In the genomic region with DNA sequence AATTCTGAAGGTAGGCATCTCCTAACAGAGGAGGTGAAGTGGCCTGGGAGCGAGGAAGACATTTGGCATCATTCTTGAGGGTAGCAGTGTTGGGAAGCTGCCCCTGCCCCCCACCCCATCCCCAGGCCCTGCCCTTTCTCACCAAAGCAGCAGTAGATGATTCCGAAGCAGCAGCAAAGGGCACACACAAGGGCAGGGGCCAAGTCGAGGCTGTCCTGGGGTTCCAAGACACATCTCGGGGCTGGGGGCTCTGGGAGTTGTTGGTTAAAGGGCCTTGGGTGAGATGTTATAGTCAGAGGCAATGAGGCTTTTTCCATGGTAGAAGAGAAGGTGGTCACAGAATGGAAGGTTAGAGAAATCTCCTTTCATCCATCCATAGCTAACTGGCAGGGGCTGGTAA, we compare ENCODE assay signal across 7 mouse cellular contexts. TPM values are rescaled to one million over a fixed set of nuclear protein-coding genes. Genes with fewer than 3 reads are reported as not detected.
DNase-seq lines count a peak whose midpoint lies in the region; ATAC-seq and TF ChIP-seq lines count a peak whose summit lies in the region.

No protein-coding gene starts in this region.

- H3K27ac ChIP-seq in neural tube, embryonic 11.5 days (ENCODE audit: low read depth, low read length): no peak overlapping the region
- peak overlapping the region; percentile 98; the same call in 1 of the 2 replicates for H3K27ac ChIP-seq in heart, postnatal 0 days (ENCODE audit: low read depth)
- H3K27ac ChIP-seq in liver, embryonic 13.5 days: no peak overlapping the region
- peak overlapping the region; percentile 99 for H3K27ac ChIP-seq in stomach, postnatal 0 days (replicated peaks)

- no peak for TF ChIP-seq CTCF in heart, postnatal 0 days (IDR thresholded peaks at IDR 0.05; ENCODE audit: low read depth)
- TF ChIP-seq CTCF in stomach, postnatal 0 days (IDR thresholded peaks at IDR 0.05; ENCODE audit: low read depth): no peak

- H3K4me2 ChIP-seq in neural tube, embryonic 11.5 days (ENCODE audit: low read depth): peak overlapping the region; percentile 90
- peak overlapping the region; percentile 80 for H3K4me2 ChIP-seq in heart, postnatal 0 days (ENCODE audit: low read depth, low read length)
- peak overlapping the region; percentile 95 for H3K4me2 ChIP-seq in liver, embryonic 13.5 days
- H3K4me2 ChIP-seq in stomach, postnatal 0 days (replicated peaks; ENCODE audit: low read depth): peak overlapping the region; percentile 83

- H3K9ac ChIP-seq in neural tube, embryonic 11.5 days (ENCODE audit: low read length): peak overlapping the region; percentile 83; the same call in 1 of the 2 replicates
- H3K9ac ChIP-seq in heart, postnatal 0 days (replicated peaks; ENCODE audit: low read depth, low read length): peak overlapping the region; percentile 79; the same call in 1 of the 2 replicates
- H3K9ac ChIP-seq in liver, embryonic 13.5 days: no peak overlapping the region
- peak overlapping the region; percentile 89 for H3K9ac ChIP-seq in stomach, postnatal 0 days (ENCODE audit: low read length)

- no peak for DNase-seq in neural tube, embryonic 11.5 days (ENCODE audit: low spot score)
- DNase-seq in neural tube, embryonic 10.5 days (ENCODE audit: extremely low spot score, low spot score): no peak
- DNase-seq in heart, postnatal 0 days (ENCODE audit: low spot score): no peak
- DNase-seq in liver, embryonic 13.5 days: no peak
- no peak for DNase-seq in stomach, postnatal 0 days (ENCODE audit: low spot score)
- DNase-seq in gastrocnemius, postnatal 4 days (ENCODE audit: low spot score in 2 of 2): no peak
- no peak for DNase-seq in spleen, postnatal 14 days (ENCODE audit: low spot score in 2 of 2)

- H3K27me3 ChIP-seq in neural tube, embryonic 11.5 days (ENCODE audit: control insufficient read depth, insufficient read depth, low read length): no peaks in the 10 kb centered on the region
- H3K27me3 ChIP-seq in heart, postnatal 0 days (ENCODE audit: control insufficient read depth, insufficient read depth, low read length): no peaks in the 10 kb centered on the region
- peaks cover 7% of the 10 kb centered on the region for H3K27me3 ChIP-seq in liver, embryonic 13.5 days
- H3K27me3 ChIP-seq in stomach, postnatal 0 days (ENCODE audit: control insufficient read depth, insufficient read depth, low read length): no peaks in the 10 kb centered on the region

- H3K4me1 ChIP-seq in neural tube, embryonic 11.5 days (ENCODE audit: control insufficient read depth, insufficient read depth, low read length): peaks cover 24% of the 10 kb centered on the region
- H3K4me1 ChIP-seq in heart, postnatal 0 days (ENCODE audit: control insufficient read depth, insufficient read depth): peaks cover 27% of the 10 kb centered on the region
- H3K4me1 ChIP-seq in liver, embryonic 13.5 days (replicated peaks): peaks cover 43% of the 10 kb centered on the region
- H3K4me1 ChIP-seq in stomach, postnatal 0 days (replicated peaks; ENCODE audit: control insufficient read depth, insufficient read depth): peaks cover 10% of the 10 kb centered on the region

- TF ChIP-seq EP300 in heart, postnatal 0 days (IDR thresholded peaks at IDR 0.05; ENCODE audit: low read depth): no peak
- TF ChIP-seq EP300 in stomach, postnatal 0 days (optimal IDR thresholded peaks at IDR 0.05): no peak

- H3K36me3 ChIP-seq in neural tube, embryonic 11.5 days (ENCODE audit: control insufficient read depth, insufficient read depth, low read length): peaks cover 7% of the 10 kb centered on the region; the same call in 1 of the 2 replicates
- H3K36me3 ChIP-seq in heart, postnatal 0 days (replicated peaks; ENCODE audit: control insufficient read depth, insufficient read depth, low read length): peaks cover 14% of the 10 kb centered on the region
- peaks cover 15% of the 10 kb centered on the region; the same call in 1 of the 2 replicates for H3K36me3 ChIP-seq in liver, embryonic 13.5 days
- H3K36me3 ChIP-seq in stomach, postnatal 0 days (ENCODE audit: control insufficient read depth, insufficient read depth, low read length): peaks cover 13% of the 10 kb centered on the region; the same call in 1 of the 2 replicates

- 63% methylated on average over 4 of the region's 4 CpGs for WGBS in neural tube, embryonic 11.5 days
- WGBS in heart, postnatal 0 days: 47% methylated on average over 4 of the region's 4 CpGs
- 62% methylated on average over 4 of the region's 4 CpGs for WGBS in liver, embryonic 13.5 days (ENCODE audit: insufficient replicate concordance)
- 47% methylated on average over 4 of the region's 4 CpGs for WGBS in stomach, postnatal 0 days

- H3K9me3 ChIP-seq in neural tube, embryonic 11.5 days (ENCODE audit: control insufficient read depth, low read length): no peaks in the 10 kb centered on the region
- no peaks in the 10 kb centered on the region for H3K9me3 ChIP-seq in heart, postnatal 0 days (replicated peaks; ENCODE audit: control insufficient read depth, low read length)
- no peaks in the 10 kb centered on the region for H3K9me3 ChIP-seq in liver, embryonic 13.5 days (replicated peaks)
- H3K9me3 ChIP-seq in stomach, postnatal 0 days (ENCODE audit: control insufficient read depth, low read length): no peaks in the 10 kb centered on the region

- H3K4me3 ChIP-seq in neural tube, embryonic 11.5 days (ENCODE audit: low read depth, low read length): peak overlapping the region; percentile 76; the same call in 1 of the 2 replicates
- H3K4me3 ChIP-seq in heart, postnatal 0 days (ENCODE audit: low read depth, low read length): peak overlapping the region; percentile 73
- no peak overlapping the region for H3K4me3 ChIP-seq in liver, embryonic 13.5 days (replicated peaks)
- H3K4me3 ChIP-seq in stomach, postnatal 0 days (ENCODE audit: low read depth, low read length): peak overlapping the region; percentile 75

- ATAC-seq in neural tube, embryonic 11.5 days (ENCODE audit: insufficient read depth, low FRiP score, low TSS enrichment): no peak
- ATAC-seq in heart, postnatal 0 days (ENCODE audit: insufficient read depth, low read depth): no peak
- no peak for ATAC-seq in liver, embryonic 13.5 days (ENCODE audit: low read depth)
- ATAC-seq in stomach, postnatal 0 days (ENCODE audit: low FRiP score, low TSS enrichment): no peak

RNA-seq across cellular contexts. Expression of a gene that starts 0.9 kb away (rescaled TPM):
- 39.3 and 42.8 TPM in 2 replicates for polyA plus RNA-seq in neural tube, embryonic 11.5 days (2014; fragmentation: Nextera tagmentation; extraction: Ambion mirVana)
- total RNA-seq in heart, postnatal 0 days (2014; rRNA removed; ENCODE audit: low replicate concordance): 28.6 and 29.7 TPM in 2 replicates
- polyA plus RNA-seq in heart, postnatal 0 days (2015; fragmentation: Nextera tagmentation; extraction: Ambion mirVana): 27.6 and 29.8 TPM in 2 replicates
- 20.4 and 23.6 TPM in 2 replicates for polyA plus RNA-seq in liver, embryonic 13.5 days (2015; fragmentation: Nextera tagmentation; extraction: Ambion mirVana)
- polyA plus RNA-seq in stomach, postnatal 0 days (2015; fragmentation: Nextera tagmentation; extraction: Ambion mirVana): 29.8 and 30.5 TPM in 2 replicates
- 10 to 100 TPM; 48.6 to 50.7 TPM for total RNA-seq in gastrocnemius, postnatal 4 days (2021)

RNA-seq across cellular contexts. Expression of a gene that starts 1.2 kb away (rescaled TPM):
- 16.7 and 16.9 TPM in 2 replicates for polyA plus RNA-seq in neural tube, embryonic 11.5 days (2014; fragmentation: Nextera tagmentation; extraction: Ambion mirVana)
- 17.9 and 24.4 TPM in 2 replicates for total RNA-seq in heart, postnatal 0 days (2014; rRNA removed; ENCODE audit: low replicate concordance)
- 11.1 and 11.6 TPM in 2 replicates for polyA plus RNA-seq in heart, postnatal 0 days (2015; fragmentation: Nextera tagmentation; extraction: Ambion mirVana)
- polyA plus RNA-seq in liver, embryonic 13.5 days (2015; fragmentation: Nextera tagmentation; extraction: Ambion mirVana): 2.4 and 3.2 TPM in 2 replicates
- 7.8 and 8.5 TPM in 2 replicates for polyA plus RNA-seq in stomach, postnatal 0 days (2015; fragmentation: Nextera tagmentation; extraction: Ambion mirVana)
- total RNA-seq in gastrocnemius, postnatal 4 days (2021): 10 to 100 TPM; 17.3 to 20.2 TPM

RNA-seq across cellular contexts. Expression of a gene that starts 12.2 kb away (rescaled TPM):
- 0.32 and 0.41 TPM in 2 replicates for polyA plus RNA-seq in neural tube, embryonic 11.5 days (2014; fragmentation: Nextera tagmentation; extraction: Ambion mirVana)
- 5.1 and 9.0 TPM in 2 replicates for total RNA-seq in heart, postnatal 0 days (2014; rRNA removed; ENCODE audit: low replicate concordance)
- polyA plus RNA-seq in heart, postnatal 0 days (2015; fragmentation: Nextera tagmentation; extraction: Ambion mirVana): 1.00 and 1.5 TPM in 2 replicates
- polyA plus RNA-seq in liver, embryonic 13.5 days (2015; fragmentation: Nextera tagmentation; extraction: Ambion mirVana): 6.9 and 8.3 TPM in 2 replicates
- 2.0 and 2.1 TPM in 2 replicates for polyA plus RNA-seq in stomach, postnatal 0 days (2015; fragmentation: Nextera tagmentation; extraction: Ambion mirVana)
- 1 to 10 TPM; 2.8 to 3.0 TPM for total RNA-seq in gastrocnemius, postnatal 4 days (2021)

RNA-seq across cellular contexts. Expression of a gene that starts 14.2 kb away (rescaled TPM):
- polyA plus RNA-seq in neural tube, embryonic 11.5 days (2014; fragmentation: Nextera tagmentation; extraction: Ambion mirVana): 233 and 234 TPM in 2 replicates
- 19.4 and 20.0 TPM in 2 replicates for total RNA-seq in heart, postnatal 0 days (2014; rRNA removed; ENCODE audit: low replicate concordance)
- 135 and 141 TPM in 2 replicates for polyA plus RNA-seq in heart, postnatal 0 days (2015; fragmentation: Nextera tagmentation; extraction: Ambion mirVana)
- polyA plus RNA-seq in liver, embryonic 13.5 days (2015; fragmentation: Nextera tagmentation; extraction: Ambion mirVana): 147 and 176 TPM in 2 replicates
- 99.4 and 104 TPM in 2 replicates for polyA plus RNA-seq in stomach, postnatal 0 days (2015; fragmentation: Nextera tagmentation; extraction: Ambion mirVana)
- 10 to 100 TPM; 48.5 to 54.6 TPM for total RNA-seq in gastrocnemius, postnatal 4 days (2021)

RNA-seq across cellular contexts. Expression of a gene that starts 18.5 kb away (rescaled TPM):
- 59.2 and 64.6 TPM in 2 replicates for polyA plus RNA-seq in neural tube, embryonic 11.5 days (2014; fragmentation: Nextera tagmentation; extraction: Ambion mirVana)
- total RNA-seq in heart, postnatal 0 days (2014; rRNA removed; ENCODE audit: low replicate concordance): 27.6 and 32.1 TPM in 2 replicates
- polyA plus RNA-seq in heart, postnatal 0 days (2015; fragmentation: Nextera tagmentation; extraction: Ambion mirVana): 20.2 and 26.7 TPM in 2 replicates
- 90.2 and 91.0 TPM in 2 replicates for polyA plus RNA-seq in liver, embryonic 13.5 days (2015; fragmentation: Nextera tagmentation; extraction: Ambion mirVana)
- 111 and 121 TPM in 2 replicates for polyA plus RNA-seq in stomach, postnatal 0 days (2015; fragmentation: Nextera tagmentation; extraction: Ambion mirVana)
- 10 to 100 TPM; 11.7 to 12.0 TPM for total RNA-seq in gastrocnemius, postnatal 4 days (2021)

Comparison
In these comparisons a context has a peak if more than half of its experiments do, and no peak if none do; other contexts are left out.
1. H3K27ac ChIP-seq: peak in heart, postnatal 0 days (single experiment) and stomach, postnatal 0 days (single experiment); none in neural tube, embryonic 11.5 days (single experiment) and liver, embryonic 13.5 days (single experiment).
2. Peak in every context shown above with its lines, with median percentiles within 50 percentile points of each other: H3K4me2 ChIP-seq.